Mouse (Mus musculus): ENCODE measurements around the gene Ptprg. TPM values are rescaled to one million over a fixed set of nuclear protein-coding genes. Genes with fewer than 3 reads are reported as not detected.

Gene Ptprg
- total RNA-seq, 2 experiments from 2014 or later = 1.7 TPM; not detected in 1

- no peak for ATAC-seq (replicated peaks; ENCODE audit: low FRiP score, poor library complexity, severe bottlenecking)
These were observed 511.7 kb downstream of the Ptprg start for GRCm38 (mm10) chr14:12065001-12065400.

- ATAC-seq (replicated peaks; ENCODE audit: low FRiP score, poor library complexity, severe bottlenecking) = no peak
These were observed 512.4 kb downstream of the Ptprg start for GRCm38 (mm10) chr14:12065736-12066135.

GRCm38 (mm10) chr14:12069707-12070106, 516.4 kb downstream of the Ptprg start:
- ATAC-seq (replicated peaks; ENCODE audit: low FRiP score, poor library complexity, severe bottlenecking) = no peak

GRCm38 (mm10) chr14:12070361-12070760, 517.0 kb downstream of the Ptprg start:
- ATAC-seq (replicated peaks; ENCODE audit: low FRiP score, poor library complexity, severe bottlenecking) = no peak

- ATAC-seq (replicated peaks; ENCODE audit: low FRiP score, poor library complexity, severe bottlenecking) = no peak
These were observed 517.6 kb downstream of the Ptprg start for GRCm38 (mm10) chr14:12070856-12071465.

GRCm38 (mm10) chr14:12072026-12072861, 518.9 kb downstream of the Ptprg start:
- ATAC-seq (replicated peaks; ENCODE audit: low FRiP score, poor library complexity, severe bottlenecking) = no peak

- ATAC-seq (replicated peaks; ENCODE audit: low FRiP score, poor library complexity, severe bottlenecking) = no peak
These were observed 520.2 kb downstream of the Ptprg start for GRCm38 (mm10) chr14:12073408-12074107.

- no peak for ATAC-seq (replicated peaks; ENCODE audit: low FRiP score, poor library complexity, severe bottlenecking)
These were observed 523.9 kb downstream of the Ptprg start for GRCm38 (mm10) chr14:12077193-12077592.

GRCm38 (mm10) chr14:12079250-12079649, 525.9 kb downstream of the Ptprg start:
- ATAC-seq (replicated peaks; ENCODE audit: low FRiP score, poor library complexity, severe bottlenecking) = no peak

- ATAC-seq (replicated peaks; ENCODE audit: low FRiP score, poor library complexity, severe bottlenecking) = no peak
These were observed 526.6 kb downstream of the Ptprg start for GRCm38 (mm10) chr14:12079833-12080401.

- no peak for ATAC-seq (replicated peaks; ENCODE audit: low FRiP score, poor library complexity, severe bottlenecking)
These were observed 529.0 kb downstream of the Ptprg start for GRCm38 (mm10) chr14:12082131-12082921.

- no peak for ATAC-seq (replicated peaks; ENCODE audit: low FRiP score, poor library complexity, severe bottlenecking)
These were observed 530.7 kb downstream of the Ptprg start for GRCm38 (mm10) chr14:12084076-12084475.

GRCm38 (mm10) chr14:12085078-12085477, 531.7 kb downstream of the Ptprg start:
- ATAC-seq (replicated peaks; ENCODE audit: low FRiP score, poor library complexity, severe bottlenecking) = no peak

GRCm38 (mm10) chr14:12086167-12086566, 532.8 kb downstream of the Ptprg start:
- no peak for ATAC-seq (replicated peaks; ENCODE audit: low FRiP score, poor library complexity, severe bottlenecking)

GRCm38 (mm10) chr14:12089954-12090353, 536.6 kb downstream of the Ptprg start:
- no peak for ATAC-seq (replicated peaks; ENCODE audit: low FRiP score, poor library complexity, severe bottlenecking)

GRCm38 (mm10) chr14:12091730-12092129, 538.4 kb downstream of the Ptprg start:
- ATAC-seq (replicated peaks; ENCODE audit: low FRiP score, poor library complexity, severe bottlenecking) = no peak

- ATAC-seq (replicated peaks; ENCODE audit: low FRiP score, poor library complexity, severe bottlenecking) = no peak
These were observed 546.3 kb downstream of the Ptprg start for GRCm38 (mm10) chr14:12099390-12100333.

All from erythroid progenitor cell, adult 5-6 weeks (primary cell).